In genomic region chr9:86630352-86630931, GRCm38 (mm10) we compare ENCODE assay signal across 20 mouse cellular contexts. TPM values are rescaled to one million over a fixed set of nuclear protein-coding genes. Genes with fewer than 3 reads are reported as not detected.
A peak's percentile ranks its signal among the peaks of the same experiment; 100 is the strongest.
DNase-seq lines count a peak whose midpoint lies in the region; ATAC-seq and TF ChIP-seq lines count a peak whose summit lies in the region.
"Had no signal": no experiment of that assay in that cellular context is flagged by ENCODE, and none has a peak within 500 bp of the region (broad histone marks: within the 10 kb centered on the region; RNA-seq: fewer than 3 reads in every experiment).

No protein-coding gene starts in this region.

- no peak overlapping the region for H3K4me3 ChIP-seq in embryonic facial prominence, embryonic 13.5 days
- H3K4me3 ChIP-seq in embryonic facial prominence, embryonic 10.5 days, result no peak overlapping the region
- H3K4me3 ChIP-seq in lung, embryonic 14.5 days (ENCODE audit: low read depth, low read length), result no peak overlapping the region
- no peak overlapping the region for H3K4me3 ChIP-seq in embryonic fibroblast, embryonic 13.5 days (ENCODE audit: insufficient read depth, low read length)
- no peak overlapping the region for H3K4me3 ChIP-seq in heart, embryonic 16.5 days (ENCODE audit: low read length)
- H3K4me3 ChIP-seq in forebrain, embryonic 16.5 days (replicated peaks; ENCODE audit: low read length), result no peak overlapping the region
- H3K4me3 ChIP-seq: embryonic facial prominence, embryonic 12.5 days; limb, embryonic 12.5 days; midbrain, embryonic 15.5 days; myocyte; stomach, embryonic 15.5 days had no signal

- peaks cover 23% of the 10 kb centered on the region for H3K4me1 ChIP-seq in embryonic facial prominence, embryonic 13.5 days
- peaks cover 13% of the 10 kb centered on the region; the same call in 1 of the 2 replicates for H3K4me1 ChIP-seq in embryonic facial prominence, embryonic 10.5 days
- H3K4me1 ChIP-seq in lung, embryonic 14.5 days (ENCODE audit: insufficient read depth), result no peaks in the 10 kb centered on the region
- H3K4me1 ChIP-seq in embryonic fibroblast, embryonic 13.5 days (ENCODE audit: control insufficient read depth, insufficient read depth, low read length), result peaks cover 27% of the 10 kb centered on the region
- H3K4me1 ChIP-seq in heart, embryonic 16.5 days (ENCODE audit: control insufficient read depth, insufficient read depth, low read length), result peaks cover 22% of the 10 kb centered on the region
- no peaks in the 10 kb centered on the region for H3K4me1 ChIP-seq in forebrain, embryonic 16.5 days (replicated peaks; ENCODE audit: control insufficient read depth, insufficient read depth, low read length)
- H3K4me1 ChIP-seq: midbrain, embryonic 15.5 days; stomach, embryonic 15.5 days had no signal

- H3K27me3 ChIP-seq in embryonic facial prominence, embryonic 13.5 days, result no peaks in the 10 kb centered on the region
- H3K27me3 ChIP-seq in embryonic facial prominence, embryonic 10.5 days (replicated peaks; ENCODE audit: low read depth, poor library complexity, severe bottlenecking), result no peaks in the 10 kb centered on the region
- no peaks in the 10 kb centered on the region for H3K27me3 ChIP-seq in lung, embryonic 14.5 days (ENCODE audit: insufficient read depth, low read length)
- H3K27me3 ChIP-seq in heart, embryonic 16.5 days (ENCODE audit: control insufficient read depth, insufficient read depth, low read length), result no peaks in the 10 kb centered on the region
- no peaks in the 10 kb centered on the region for H3K27me3 ChIP-seq in forebrain, embryonic 16.5 days (replicated peaks; ENCODE audit: control insufficient read depth, insufficient read depth, low read length)
- H3K27me3 ChIP-seq: embryonic facial prominence, embryonic 12.5 days; limb, embryonic 12.5 days; midbrain, embryonic 15.5 days; stomach, embryonic 15.5 days had no signal

- H3K9me3 ChIP-seq in embryonic facial prominence, embryonic 13.5 days, result no peaks in the 10 kb centered on the region
- no peaks in the 10 kb centered on the region for H3K9me3 ChIP-seq in embryonic facial prominence, embryonic 10.5 days
- H3K9me3 ChIP-seq in lung, embryonic 14.5 days (ENCODE audit: low read depth, low read length), result no peaks in the 10 kb centered on the region
- H3K9me3 ChIP-seq in heart, embryonic 16.5 days (replicated peaks; ENCODE audit: control insufficient read depth, low read length), result no peaks in the 10 kb centered on the region
- H3K9me3 ChIP-seq in forebrain, embryonic 16.5 days (ENCODE audit: control insufficient read depth, low read length), result no peaks in the 10 kb centered on the region
- H3K9me3 ChIP-seq: embryonic facial prominence, embryonic 12.5 days; limb, embryonic 12.5 days; midbrain, embryonic 15.5 days; stomach, embryonic 15.5 days had no signal

- peak overlapping the region; percentile 57 for H3K27ac ChIP-seq in embryonic facial prominence, embryonic 13.5 days
- no peak overlapping the region for H3K27ac ChIP-seq in embryonic facial prominence, embryonic 10.5 days (replicated peaks)
- H3K27ac ChIP-seq in lung, embryonic 14.5 days (ENCODE audit: low read depth), result 0 out of 2 replicates have a peak overlapping the region, but pooled peaks have one; percentile 36
- peak overlapping the region; percentile 51 for H3K27ac ChIP-seq in embryonic fibroblast, embryonic 13.5 days (ENCODE audit: insufficient read depth, low read length)
- peak overlapping the region; percentile 76 for H3K27ac ChIP-seq in heart, embryonic 16.5 days (ENCODE audit: low read length)
- no peak overlapping the region for H3K27ac ChIP-seq in forebrain, embryonic 16.5 days (ENCODE audit: low read length)
- H3K27ac ChIP-seq: embryonic facial prominence, embryonic 12.5 days; limb, embryonic 12.5 days; liver, embryonic 14.5 days; midbrain, embryonic 15.5 days; stomach, embryonic 15.5 days had no signal

- ATAC-seq in embryonic facial prominence, embryonic 13.5 days (ENCODE audit: insufficient number of reproducible peaks, insufficient read depth, low FRiP score, low TSS enrichment, low read depth), result no peak
- 0 out of 2 replicates have a peak, but pooled peaks have one; percentile 31 for ATAC-seq in lung, embryonic 14.5 days (ENCODE audit: insufficient read depth)
- ATAC-seq in heart, embryonic 16.5 days (replicated peaks; ENCODE audit: extremely low read depth, insufficient read depth, low FRiP score), result peak; percentile 64
- no peak for ATAC-seq in forebrain, embryonic 16.5 days
- ATAC-seq: forebrain, postnatal 0 days; midbrain, embryonic 15.5 days had no signal

- no peak overlapping the region for H3K9ac ChIP-seq in embryonic facial prominence, embryonic 13.5 days
- no peak overlapping the region for H3K9ac ChIP-seq in lung, embryonic 14.5 days
- 0 out of 2 replicates have a peak overlapping the region, but pooled peaks have one; percentile 20 for H3K9ac ChIP-seq in heart, embryonic 16.5 days (ENCODE audit: low read length)
- H3K9ac ChIP-seq in forebrain, embryonic 16.5 days (replicated peaks; ENCODE audit: low read depth, low read length), result no peak overlapping the region
- H3K9ac ChIP-seq: embryonic facial prominence, embryonic 12.5 days; forebrain, postnatal 0 days; limb, embryonic 12.5 days; liver, embryonic 14.5 days; midbrain, embryonic 15.5 days; stomach, embryonic 15.5 days had no signal

- no peak for DNase-seq in embryonic facial prominence, embryonic 10.5 days (ENCODE audit: low spot score)
- DNase-seq in lung, embryonic 14.5 days, result peak; percentile 53
- DNase-seq in lung, postnatal 25 days (ENCODE audit: low spot score), result no peak
- no peak for DNase-seq in adrenal gland, adult 2 months
- DNase-seq: cerebellum, adult 9-10 months; forebrain, postnatal 0 days; gastrocnemius, postnatal 36 days; kidney, adult 9 months; kidney, postnatal 4 days; right cerebral cortex, postnatal 25 days had no signal

- TF ChIP-seq CTCF in lung, embryonic 14.5 days (IDR thresholded peaks at IDR 0.05; ENCODE audit: low read depth), result no peak
- no peak for TF ChIP-seq CTCF in embryonic fibroblast, embryonic 13.5 days (IDR thresholded peaks at IDR 0.05; ENCODE audit: borderline replicate concordance, insufficient read depth, low read length)

- WGBS in embryonic facial prominence, embryonic 13.5 days, result 87% methylated on average over 5 of the region's 5 CpGs
- WGBS in embryonic facial prominence, embryonic 10.5 days, result 83% methylated on average over 5 of the region's 5 CpGs
- WGBS in lung, embryonic 14.5 days, result 70% methylated on average over 5 of the region's 5 CpGs
- 44% methylated on average over 5 of the region's 5 CpGs for WGBS in heart, embryonic 16.5 days
- WGBS in forebrain, embryonic 16.5 days, result 79% methylated on average over 5 of the region's 5 CpGs

- no peaks in the 10 kb centered on the region for H3K36me3 ChIP-seq in embryonic facial prominence, embryonic 13.5 days
- no peaks in the 10 kb centered on the region for H3K36me3 ChIP-seq in embryonic facial prominence, embryonic 10.5 days (replicated peaks)
- H3K36me3 ChIP-seq in lung, embryonic 14.5 days (ENCODE audit: insufficient read depth), result no peaks in the 10 kb centered on the region
- no peaks in the 10 kb centered on the region; the same call in 1 of the 2 replicates for H3K36me3 ChIP-seq in heart, embryonic 16.5 days (ENCODE audit: control insufficient read depth, insufficient read depth)
- no peaks in the 10 kb centered on the region for H3K36me3 ChIP-seq in forebrain, embryonic 16.5 days (ENCODE audit: control insufficient read depth, insufficient read depth)
- H3K36me3 ChIP-seq: embryonic facial prominence, embryonic 12.5 days; limb, embryonic 12.5 days; midbrain, embryonic 15.5 days; stomach, embryonic 15.5 days had no signal

- TF ChIP-seq POLR2A in embryonic fibroblast, embryonic 13.5 days (IDR thresholded peaks at IDR 0.05; ENCODE audit: low read depth, low read length), result no peak

- H3K4me2 ChIP-seq in embryonic facial prominence, embryonic 13.5 days, result no peak overlapping the region
- H3K4me2 ChIP-seq in lung, embryonic 14.5 days, result no peak overlapping the region
- peak overlapping the region; percentile 36; the same call in 1 of the 2 replicates for H3K4me2 ChIP-seq in heart, embryonic 16.5 days (ENCODE audit: low read depth, low read length)
- H3K4me2 ChIP-seq in forebrain, embryonic 16.5 days (ENCODE audit: low read length), result no peak overlapping the region
- H3K4me2 ChIP-seq: embryonic facial prominence, embryonic 12.5 days; limb, embryonic 12.5 days; midbrain, embryonic 15.5 days; stomach, embryonic 15.5 days had no signal

RNA-seq across cellular contexts. Expression of gene Rwdd2a, which starts 58.7 kb away (rescaled TPM):
- 3.4 and 4.6 TPM in 2 replicates for polyA plus RNA-seq in embryonic facial prominence, embryonic 13.5 days (2015; fragmentation: Nextera tagmentation; extraction: Ambion mirVana)
- polyA plus RNA-seq in embryonic facial prominence, embryonic 10.5 days (2016; fragmentation: Nextera tagmentation; extraction: Ambion mirVana), result 2.6 and 2.9 TPM in 2 replicates
- 4.1 and 5.3 TPM in 2 replicates for polyA plus RNA-seq in lung, embryonic 14.5 days (2014; fragmentation: Nextera tagmentation; extraction: Ambion mirVana)
- polyA plus RNA-seq in embryonic fibroblast, embryonic 13.5 days (2011; ENCODE audit: insufficient read length, low read depth, missing spikeins), result 2.2 and 2.3 TPM in 2 replicates
- 3.9 and 5.2 TPM in 2 replicates for polyA plus RNA-seq in heart, embryonic 16.5 days (2015; fragmentation: Nextera tagmentation; extraction: Ambion mirVana)
- total RNA-seq in adrenal gland, adult 2 months (2021), result 1 to 10 TPM; 3.9 to 8.0 TPM
- polyA plus RNA-seq in adrenal gland, adult 2 months (2012; rRNA removed), result 5.6 and 16.8 TPM in 2 replicates
- 7.7 and 12.0 TPM in 2 replicates for polyA plus RNA-seq in forebrain, embryonic 16.5 days (2015; fragmentation: Nextera tagmentation; extraction: Ambion mirVana)

RNA-seq across cellular contexts. Expression of gene Pgm3, which starts 58.8 kb away (rescaled TPM):
- polyA plus RNA-seq in embryonic facial prominence, embryonic 13.5 days (2015; fragmentation: Nextera tagmentation; extraction: Ambion mirVana), result 39.2 and 42.1 TPM in 2 replicates
- polyA plus RNA-seq in embryonic facial prominence, embryonic 10.5 days (2016; fragmentation: Nextera tagmentation; extraction: Ambion mirVana), result 34.0 and 34.2 TPM in 2 replicates
- polyA plus RNA-seq in lung, embryonic 14.5 days (2014; fragmentation: Nextera tagmentation; extraction: Ambion mirVana), result 35.1 and 37.7 TPM in 2 replicates
- polyA plus RNA-seq in embryonic fibroblast, embryonic 13.5 days (2011; ENCODE audit: insufficient read length, low read depth, missing spikeins), result 27.6 and 30.8 TPM in 2 replicates
- 20.1 and 20.6 TPM in 2 replicates for polyA plus RNA-seq in heart, embryonic 16.5 days (2015; fragmentation: Nextera tagmentation; extraction: Ambion mirVana)
- 10 to 100 TPM; 20.8 to 52.6 TPM for total RNA-seq in adrenal gland, adult 2 months (2021)
- polyA plus RNA-seq in adrenal gland, adult 2 months (2012; rRNA removed), result 2.9 and 3.9 TPM in 2 replicates
- polyA plus RNA-seq in forebrain, embryonic 16.5 days (2015; fragmentation: Nextera tagmentation; extraction: Ambion mirVana), result 42.1 and 48.7 TPM in 2 replicates

Comparison
In these comparisons a context has a peak if more than half of its experiments do, and no peak if none do; other contexts are left out.
1. H3K27ac ChIP-seq: peak in embryonic facial prominence, embryonic 13.5 days (single experiment), lung, embryonic 14.5 days (single experiment), embryonic fibroblast, embryonic 13.5 days (single experiment) and heart, embryonic 16.5 days (single experiment); none in embryonic facial prominence, embryonic 10.5 days (single experiment) and forebrain, embryonic 16.5 days (single experiment).
2. ATAC-seq: peak in lung, embryonic 14.5 days (single experiment) and heart, embryonic 16.5 days (single experiment); none in embryonic facial prominence, embryonic 13.5 days (single experiment) and forebrain, embryonic 16.5 days (single experiment).